Mouse (Mus musculus) embryonic facial prominence, embryonic 12.5 days (tissue): ENCODE data around the gene Stpg4. TPM values are rescaled to one million over a fixed set of nuclear protein-coding genes. Genes with fewer than 3 reads are reported as not detected.

Experiments
- ATAC-seq: fragments of 200-750 bp; cut with Nextera tagmentation; 2 replicates; pipeline ENCODE4 v1.8.0; 2017; ENCODE audit not compliant: insufficient number of reproducible peaks, insufficient read depth, low FRiP score, low TSS enrichment
- H3K27ac ChIP-seq: fragments of 300-500 bp; sonication (generic); 2 replicates; pipeline ENCODE4 v1.5.1; 2016; ENCODE audit warnings: mild to moderate bottlenecking
- H3K27me3 ChIP-seq: fragments of 300-500 bp; sonication (generic); 2 replicates; pipeline ENCODE4 v1.6.1; 2016; ENCODE audit warnings: mild to moderate bottlenecking, moderate library complexity
- H3K36me3 ChIP-seq: fragments of 300-500 bp; sonication (generic); 2 replicates; pipeline ENCODE4 v1.6.1; 2016; ENCODE audit warnings: mild to moderate bottlenecking
- H3K4me1 ChIP-seq: fragments of 300-500 bp; sonication (generic); 2 replicates; pipeline ENCODE4 v1.6.1; 2016
- H3K4me2 ChIP-seq: fragments of 300-500 bp; sonication (generic); replicated peaks from 2 replicates; pipeline ENCODE4 v1.6.1; 2016; ENCODE audit warnings: mild to moderate bottlenecking, moderate library complexity
- H3K4me3 ChIP-seq: fragments of 300-500 bp; sonication (generic); 2 replicates; pipeline ENCODE4 v1.5.1; 2016; ENCODE audit warnings: mild to moderate bottlenecking
- H3K9ac ChIP-seq: fragments of 300-500 bp; sonication (generic); 2 replicates; pipeline ENCODE4 v1.6.1; 2016; ENCODE audit warnings: mild to moderate bottlenecking, moderate library complexity
- H3K9me3 ChIP-seq: fragments of 300-500 bp; sonication (generic); 2 replicates; pipeline ENCODE4 v1.6.1; 2016; ENCODE audit warnings: mild to moderate bottlenecking, moderate library complexity
- WGBS: fragments of 180-500 bp; shearing (Covaris S2); methylation state at CpG from one replicate; pipeline ENCODE4 v1.1.7; 2016; 5-methylcytosine and 5-hydroxymethylcytosine counted together
- polyA plus RNA-seq: library from polyadenylated mRNA; unstranded; fragments of >200 nt; fragmentation: Nextera tagmentation; extraction: Ambion mirVana; gene quantifications from 2 replicates; pipeline ENCODE4 v1.2.1, GENCODE M21; 2016

Stpg4 gene
- polyA plus RNA-seq, 1 experiment from 2014 or later, result not detected

GRCm38 (mm10) chr17:87356261-87356660 is 71.3 kb downstream of the Stpg4 start:
- no peaks in the 10 kb centered on the region for H3K36me3 ChIP-seq
- H3K4me3 ChIP-seq, result no peak overlapping the region
- H3K27ac ChIP-seq, result no peak overlapping the region
- WGBS, result 85% methylated on average over 5 of the region's 5 CpGs
- ATAC-seq, result no peak
- H3K9ac ChIP-seq, result no peak overlapping the region
- H3K9me3 ChIP-seq, result no peaks in the 10 kb centered on the region
- peaks cover 22% of the 10 kb centered on the region for H3K4me1 ChIP-seq
- H3K27me3 ChIP-seq, result no peaks in the 10 kb centered on the region
- no peak overlapping the region for H3K4me2 ChIP-seq

DNA sequence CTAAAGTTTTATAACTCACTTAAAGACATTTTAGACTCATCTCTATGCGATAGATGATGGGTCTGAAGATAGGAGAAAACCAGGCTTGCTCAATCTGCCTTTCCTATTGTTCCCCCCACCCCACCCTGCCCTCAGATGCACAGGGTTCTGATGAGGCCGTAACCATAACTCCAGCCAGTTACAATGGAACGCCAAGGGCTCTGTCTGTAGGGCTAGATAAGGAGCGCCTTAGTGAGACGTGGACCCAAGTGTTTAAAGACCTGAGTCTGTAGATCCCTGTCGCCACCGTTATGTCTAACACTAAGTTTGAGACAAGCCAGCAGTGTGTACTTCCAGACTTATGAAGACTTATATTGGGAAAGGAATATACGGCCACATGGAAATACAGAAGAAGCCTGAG is 72.1 kb downstream of the Stpg4 start:
- Histone ChIP-seq H3K4me3 (no peak overlapping the region), H3K4me2 (no peak overlapping the region), H3K36me3 (no peaks in the 10 kb centered on the region), H3K27ac (no peak overlapping the region), H3K27me3 (no peaks in the 10 kb centered on the region), H3K9ac (no peak overlapping the region), H3K9me3 (no peaks in the 10 kb centered on the region), H3K4me1 (peaks cover 30% of the 10 kb centered on the region)
- no peak for ATAC-seq
- WGBS, result 90% methylated on average over 8 of the region's 8 CpGs

GRCm38 (mm10) chr17:87353745-87354320 is 73.7 kb downstream of the Stpg4 start:
- H3K9me3 ChIP-seq, result no peaks in the 10 kb centered on the region
- no peak overlapping the region for H3K27ac ChIP-seq
- H3K4me2 ChIP-seq, result no peak overlapping the region
- H3K4me1 ChIP-seq, result peaks cover 36% of the 10 kb centered on the region
- no peak for ATAC-seq
- H3K27me3 ChIP-seq, result no peaks in the 10 kb centered on the region
- H3K9ac ChIP-seq, result no peak overlapping the region
- WGBS, result 82% methylated on average over 8 of the region's 8 CpGs
- H3K4me3 ChIP-seq, result no peak overlapping the region
- H3K36me3 ChIP-seq, result no peaks in the 10 kb centered on the region

DNA sequence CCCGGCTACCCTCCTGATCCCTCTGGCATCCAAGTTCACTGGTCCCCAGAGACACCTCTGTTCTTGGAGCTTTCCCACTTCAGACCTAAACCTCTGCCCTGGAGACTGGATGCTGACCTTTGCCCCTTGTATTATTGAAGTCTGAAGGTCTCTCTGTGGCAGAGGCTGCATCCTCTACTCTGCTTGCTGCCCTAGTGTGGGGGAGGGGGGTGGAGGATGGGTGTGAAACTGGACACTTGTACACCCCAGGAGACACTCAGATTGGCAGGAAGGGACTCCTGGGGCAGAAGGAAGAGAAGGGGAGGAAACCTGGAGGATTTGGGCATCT is 74.7 kb downstream of the Stpg4 start:
- H3K4me1 ChIP-seq, result peaks cover 41% of the 10 kb centered on the region
- no peaks in the 10 kb centered on the region for H3K36me3 ChIP-seq
- H3K4me2 ChIP-seq, result no peak overlapping the region
- H3K9me3 ChIP-seq, result no peaks in the 10 kb centered on the region
- 9% methylated on average over 1 of the region's 1 CpGs for WGBS
- ATAC-seq, result no peak
- H3K4me3 ChIP-seq, result no peak overlapping the region
- no peak overlapping the region for H3K27ac ChIP-seq
- H3K27me3 ChIP-seq, result no peaks in the 10 kb centered on the region
- H3K9ac ChIP-seq, result no peak overlapping the region

GRCm38 (mm10) chr17:87352106-87352897 is 75.2 kb downstream of the Stpg4 start:
- Histone ChIP-seq H3K27me3 (no peaks in the 10 kb centered on the region), H3K4me1 (peaks cover 41% of the 10 kb centered on the region), H3K9me3 (no peaks in the 10 kb centered on the region), H3K36me3 (no peaks in the 10 kb centered on the region), H3K9ac (no peak overlapping the region), H3K4me2 (no peak overlapping the region), H3K4me3 (no peak overlapping the region), H3K27ac (peak overlapping the region; percentile 72)
- peak; percentile 25; the same call in 1 of the 2 replicates for ATAC-seq
- WGBS, result 28% methylated on average over 16 of the region's 16 CpGs

GRCm38 (mm10) chr17:87351241-87352105 is 76.1 kb downstream of the Stpg4 start:
- ATAC-seq, result no peak
- Histone ChIP-seq H3K9me3 (no peaks in the 10 kb centered on the region), H3K36me3 (no peaks in the 10 kb centered on the region), H3K4me2 (no peak overlapping the region), H3K4me3 (no peak overlapping the region), H3K9ac (no peak overlapping the region), H3K27me3 (no peaks in the 10 kb centered on the region), H3K27ac (peak overlapping the region; percentile 72), H3K4me1 (peaks cover 41% of the 10 kb centered on the region)
- 37% methylated on average over 20 of the region's 20 CpGs for WGBS

DNA sequence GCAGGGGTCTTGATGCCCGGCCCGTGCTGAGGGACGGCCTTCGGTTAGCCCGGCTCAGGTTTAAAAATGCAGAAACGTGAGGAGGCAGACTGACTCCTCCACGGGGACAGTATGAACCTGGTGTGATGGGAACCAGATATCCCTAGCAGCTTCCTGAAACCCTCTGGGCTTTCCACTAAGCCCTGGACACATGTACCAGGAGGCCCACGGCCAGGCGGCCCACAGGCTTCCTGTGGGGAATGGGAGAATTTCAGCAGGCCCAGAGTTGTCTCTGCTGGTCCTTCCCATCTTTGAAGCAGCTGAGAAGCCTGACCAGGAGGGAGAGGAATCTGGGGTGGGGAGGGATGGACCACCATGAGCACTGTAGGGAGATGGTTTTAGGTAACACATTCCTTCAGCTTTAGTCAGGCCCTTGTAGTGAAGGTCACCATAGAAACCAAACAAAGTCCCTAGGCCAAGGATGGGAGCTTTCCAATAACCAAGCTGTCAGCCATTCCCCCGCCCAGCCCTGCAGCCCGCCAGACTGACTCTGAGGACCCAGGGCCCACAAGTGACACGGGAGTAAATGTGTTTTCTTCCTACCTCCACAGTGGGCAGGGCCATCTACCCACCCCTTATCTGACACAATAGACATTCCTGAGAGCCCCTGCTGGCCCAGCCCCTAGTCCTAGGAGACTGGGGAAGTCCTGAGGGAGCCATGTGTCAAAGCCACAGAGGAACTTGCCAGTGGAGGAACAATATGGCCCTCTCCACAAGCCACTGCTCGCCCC is 76.9 kb downstream of the Stpg4 start:
- no peak overlapping the region for H3K4me2 ChIP-seq
- no peaks in the 10 kb centered on the region for H3K9me3 ChIP-seq
- H3K36me3 ChIP-seq, result no peaks in the 10 kb centered on the region
- peak overlapping the region; percentile 72 for H3K27ac ChIP-seq
- ATAC-seq, result peak; percentile 37
- 29% methylated on average over 13 of the region's 13 CpGs for whole genome bisulfite sequencing
- peaks cover 43% of the 10 kb centered on the region for H3K4me1 ChIP-seq
- no peaks in the 10 kb centered on the region for H3K27me3 ChIP-seq
- H3K4me3 ChIP-seq, result no peak overlapping the region
- H3K9ac ChIP-seq, result no peak overlapping the region

DNA sequence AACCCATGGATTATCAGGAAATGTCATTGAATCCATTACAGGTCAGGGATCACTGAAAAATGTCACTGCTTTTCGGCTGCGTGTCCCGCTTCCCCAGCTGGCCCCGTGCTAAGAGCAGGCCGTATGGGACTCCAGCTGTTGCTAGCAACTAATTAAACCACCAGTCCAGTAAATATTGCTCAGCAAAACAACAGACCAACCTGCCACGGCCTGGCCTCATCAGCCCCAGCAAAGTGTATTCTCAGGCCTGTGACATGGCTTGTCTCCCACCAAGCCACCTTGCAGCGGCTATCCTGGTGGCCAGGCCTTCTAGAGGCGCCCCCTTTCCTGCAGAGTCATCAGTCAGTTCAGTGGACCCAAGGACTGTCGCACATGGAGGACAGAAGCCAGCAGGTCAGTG is 78.0 kb downstream of the Stpg4 start:
- H3K4me1 ChIP-seq, result peaks cover 53% of the 10 kb centered on the region
- no peak for ATAC-seq
- WGBS, result 75% methylated on average over 9 of the region's 9 CpGs
- no peak overlapping the region for H3K4me3 ChIP-seq
- no peak overlapping the region for H3K4me2 ChIP-seq
- H3K9ac ChIP-seq, result no peak overlapping the region
- H3K9me3 ChIP-seq, result no peaks in the 10 kb centered on the region
- no peaks in the 10 kb centered on the region for H3K36me3 ChIP-seq
- H3K27me3 ChIP-seq, result no peaks in the 10 kb centered on the region
- peak overlapping the region; percentile 32; the same call in 1 of the 2 replicates for H3K27ac ChIP-seq

- WGBS, result 34% methylated on average over 9 of the region's 9 CpGs
These were observed 78.5 kb downstream of the Stpg4 start for GRCm38 (mm10) chr17:87349069-87349468.

GRCm38 (mm10) chr17:87348353-87348752 is 79.2 kb downstream of the Stpg4 start:
- H3K4me1 ChIP-seq, result peaks cover 56% of the 10 kb centered on the region
- H3K4me3 ChIP-seq, result no peak overlapping the region
- WGBS, result 50% methylated on average over 9 of the region's 9 CpGs
- no peak overlapping the region for H3K27ac ChIP-seq
- no peak overlapping the region for H3K9ac ChIP-seq
- no peaks in the 10 kb centered on the region for H3K9me3 ChIP-seq
- H3K27me3 ChIP-seq, result no peaks in the 10 kb centered on the region
- no peak for ATAC-seq
- H3K36me3 ChIP-seq, result no peaks in the 10 kb centered on the region
- H3K4me2 ChIP-seq, result no peak overlapping the region

More at GRCm38 (mm10) chr17:87349069-87349468, 78.5 kb downstream of the Stpg4 start:
- Histone ChIP-seq H3K9ac (no peak overlapping the region), H3K4me3 (no peak overlapping the region), H3K4me2 (no peak overlapping the region), H3K4me1 (peaks cover 57% of the 10 kb centered on the region), H3K27ac (no peak overlapping the region), H3K9me3 (no peaks in the 10 kb centered on the region), H3K27me3 (no peaks in the 10 kb centered on the region), H3K36me3 (no peaks in the 10 kb centered on the region)
- no peak for ATAC-seq

DNA sequence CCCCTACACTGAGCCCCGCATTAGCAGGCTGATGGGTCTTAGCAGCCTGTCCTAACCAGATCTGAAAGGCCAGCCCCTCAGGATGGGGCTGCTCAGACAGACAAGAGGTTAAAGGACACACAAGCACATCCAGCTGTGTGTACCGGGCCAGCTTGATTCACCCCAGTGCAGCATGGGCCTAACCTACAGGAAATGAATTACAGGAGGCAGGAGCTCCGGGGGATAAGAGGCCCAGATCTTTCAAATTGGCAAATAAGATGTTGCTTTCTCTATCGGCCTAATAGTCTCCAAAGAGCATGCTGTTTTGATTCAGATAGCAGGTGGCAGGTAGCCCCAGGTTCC is 82.3 kb downstream of the Stpg4 start:
- no peaks in the 10 kb centered on the region for H3K36me3 ChIP-seq
- ATAC-seq, result no peak
- no peak overlapping the region for H3K4me3 ChIP-seq
- H3K9me3 ChIP-seq, result no peaks in the 10 kb centered on the region
- H3K4me1 ChIP-seq, result peaks cover 25% of the 10 kb centered on the region
- H3K9ac ChIP-seq, result no peak overlapping the region
- no peaks in the 10 kb centered on the region for H3K27me3 ChIP-seq
- WGBS, result 14% methylated on average over 4 of the region's 4 CpGs
- H3K4me2 ChIP-seq, result no peak overlapping the region
- H3K27ac ChIP-seq, result no peak overlapping the region
